Mouse (Mus musculus) embryonic facial prominence, embryonic 10.5 days (tissue): ENCODE measurements around the gene Nudt3. TPM values are rescaled to one million over a fixed set of nuclear protein-coding genes. Genes with fewer than 3 reads are reported as not detected.

Source experiments
- DNase-seq: peaks from one replicate; pipeline ENCODE4 v3.0.0-alpha.2; 2017; ENCODE audit warnings: low spot score
- H3K27ac ChIP-seq: fragments of 300-500 bp; sonication (generic); replicated peaks from 2 replicates; pipeline ENCODE4 v1.5.1; 2016; ENCODE audit warnings: mild to moderate bottlenecking
- H3K27me3 ChIP-seq: fragments of 300-500 bp; sonication (generic); replicated peaks from 2 replicates; pipeline ENCODE4 v1.6.1; 2016; ENCODE audit warnings: low read depth, mild to moderate bottlenecking; ENCODE audit not compliant: poor library complexity, severe bottlenecking
- H3K36me3 ChIP-seq: fragments of 300-500 bp; sonication (generic); replicated peaks from 2 replicates; pipeline ENCODE4 v1.6.1; 2016; ENCODE audit warnings: mild to moderate bottlenecking, moderate library complexity
- H3K4me1 ChIP-seq: fragments of 300-500 bp; sonication (generic); 2 replicates; pipeline ENCODE4 v1.6.1; 2016
- H3K4me3 ChIP-seq: fragments of 300-500 bp; sonication (generic); 2 replicates; pipeline ENCODE4 v1.5.1; 2016; ENCODE audit warnings: mild to moderate bottlenecking, moderate library complexity
- H3K9me3 ChIP-seq: fragments of 300-500 bp; sonication (generic); 2 replicates; pipeline ENCODE4 v1.6.1; 2016; ENCODE audit warnings: mild to moderate bottlenecking
- WGBS: fragments of 180-500 bp; shearing (Covaris S2); methylation state at CpG from one replicate; pipeline ENCODE4 v1.1.7; 2016; 5-methylcytosine and 5-hydroxymethylcytosine counted together
- polyA plus RNA-seq: library from polyadenylated mRNA; unstranded; fragments of >200 nt; fragmentation: Nextera tagmentation; extraction: Ambion mirVana; gene quantifications from 2 replicates; pipeline ENCODE4 v1.2.1, GENCODE M21; 2016

Gene Nudt3
- polyA plus RNA-seq, 1 experiment from 2014 or later = 87.8 TPM

DNA sequence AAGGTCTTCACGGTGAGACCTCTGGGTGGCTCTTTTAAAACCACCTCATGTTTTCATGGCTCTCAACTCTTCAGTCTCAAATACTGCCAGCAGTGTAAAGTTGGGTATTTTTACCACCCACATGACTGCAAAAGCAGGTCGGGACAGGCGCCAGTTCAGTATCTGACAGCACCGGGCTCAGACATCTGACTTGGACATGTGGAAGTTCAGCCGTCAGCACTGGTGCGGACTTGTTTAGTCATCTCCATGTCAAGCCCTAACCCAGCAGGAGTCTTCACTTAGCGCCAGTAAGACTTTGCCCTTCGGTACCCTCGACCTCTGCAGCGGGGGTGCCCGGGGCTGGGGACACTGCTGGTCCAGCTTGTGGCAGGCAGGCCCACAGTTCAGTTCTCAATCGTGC lies 36.0 kb downstream of the Nudt3 start:
- Histone ChIP-seq H3K4me3 (no peak overlapping the region), H3K27me3 (no peaks in the 10 kb centered on the region), H3K9me3 (no peaks in the 10 kb centered on the region), H3K4me1 (peaks cover 43% of the 10 kb centered on the region), H3K27ac (no peak overlapping the region), H3K36me3 (peaks cover 98% of the 10 kb centered on the region)
- no peak for DNase-seq
- WGBS = 79% methylated on average over 12 of the region's 12 CpGs

DNA sequence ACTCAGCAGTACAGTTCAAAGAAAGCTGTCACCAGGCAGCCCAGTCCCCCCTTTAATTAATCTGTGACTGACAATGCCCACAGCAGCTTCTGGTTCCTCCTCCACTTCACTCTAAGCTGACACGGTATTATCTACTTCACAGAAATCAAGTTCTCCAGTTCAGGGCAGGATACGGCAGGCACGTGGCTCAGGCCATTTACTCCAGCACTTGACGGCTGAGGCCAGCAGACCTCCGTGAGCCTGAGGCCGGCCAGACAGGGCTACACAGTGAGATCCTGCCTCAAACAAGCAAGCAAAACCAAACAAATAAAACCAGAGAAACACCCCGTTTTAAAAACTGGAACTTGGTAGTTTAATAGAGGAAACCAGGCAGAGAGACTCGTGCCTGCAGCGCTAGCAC lies 36.6 kb downstream of the Nudt3 start:
- Histone ChIP-seq H3K9me3 (no peaks in the 10 kb centered on the region), H3K27me3 (no peaks in the 10 kb centered on the region), H3K4me3 (no peak overlapping the region), H3K36me3 (peaks cover 99% of the 10 kb centered on the region), H3K4me1 (peaks cover 38% of the 10 kb centered on the region), H3K27ac (no peak overlapping the region)
- DNase-seq = no peak
- 78% methylated on average over 9 of the region's 9 CpGs for WGBS

DNA sequence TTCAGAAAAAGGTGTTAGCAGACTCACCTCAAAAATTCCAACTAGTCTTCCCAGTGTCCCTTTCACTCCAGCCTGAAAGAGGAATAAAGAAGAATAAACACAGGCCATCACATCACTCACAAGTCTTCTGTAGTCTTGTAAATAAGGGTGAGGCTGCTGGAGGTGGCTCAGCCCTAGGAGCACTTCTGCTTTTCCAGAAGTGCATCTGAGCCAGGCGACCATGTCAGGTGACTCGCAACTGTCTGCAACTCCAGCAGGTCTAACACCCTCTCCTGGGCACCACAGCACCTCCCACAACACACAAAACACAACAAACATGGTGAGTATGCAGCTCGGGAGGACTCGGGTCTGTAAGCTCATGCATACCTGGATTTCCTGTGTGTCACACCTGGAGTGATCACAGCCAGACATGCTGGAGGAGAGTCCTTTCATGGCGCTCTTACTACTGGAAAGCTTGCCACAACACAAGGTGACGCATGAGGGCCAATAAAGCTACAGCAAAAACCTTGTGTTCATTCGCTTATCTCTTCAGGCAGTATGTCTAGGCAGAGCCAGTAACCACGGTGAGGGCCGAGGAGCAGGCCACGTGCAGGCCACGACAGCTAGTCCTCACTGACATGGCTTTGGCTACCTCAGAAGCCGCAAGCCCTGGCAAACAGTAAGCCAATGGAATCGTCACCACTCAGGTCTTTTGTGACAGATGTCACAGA lies 40.0 kb downstream of the Nudt3 start:
- H3K9me3 ChIP-seq = no peaks in the 10 kb centered on the region
- H3K4me1 ChIP-seq = peaks cover 17% of the 10 kb centered on the region; the same call in 1 of the 2 replicates
- no peaks in the 10 kb centered on the region for H3K27me3 ChIP-seq
- 94% methylated on average over 13 of the region's 13 CpGs for WGBS
- DNase-seq = no peak
- no peak overlapping the region for H3K27ac ChIP-seq
- H3K4me3 ChIP-seq = no peak overlapping the region
- peaks cover 99% of the 10 kb centered on the region for H3K36me3 ChIP-seq

DNA sequence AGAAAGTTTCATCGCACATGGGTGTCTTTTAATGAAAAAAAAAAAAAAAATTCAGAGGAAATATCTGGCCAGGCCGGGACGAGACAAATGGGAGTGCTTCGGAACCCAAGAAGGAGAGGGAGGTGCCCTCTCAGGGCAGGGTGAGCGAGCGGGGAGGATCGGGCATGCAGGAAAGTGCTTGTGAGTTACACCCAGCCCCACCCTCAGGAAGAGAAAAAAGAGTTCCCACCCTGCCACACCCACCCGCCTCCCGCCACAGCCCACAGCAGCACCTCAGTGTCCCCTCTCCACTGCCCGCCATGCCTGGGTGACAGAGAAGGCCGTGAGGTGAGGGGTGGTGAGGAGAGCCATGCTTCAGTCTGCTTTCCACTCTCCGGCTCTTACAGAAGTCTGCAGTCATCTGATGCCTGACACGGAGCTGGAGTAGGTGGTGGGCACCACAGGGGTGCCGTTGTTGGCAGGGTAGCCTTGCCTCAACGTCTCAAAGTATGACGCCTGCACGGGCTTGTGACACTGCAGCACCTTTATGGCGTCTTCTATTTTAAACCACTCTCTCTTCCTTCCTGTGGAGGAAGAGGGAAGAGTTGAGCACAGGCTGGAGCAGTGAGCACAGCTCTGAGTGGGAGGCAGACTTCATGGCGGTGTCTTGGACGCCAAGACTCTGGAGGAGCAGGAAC lies 42.8 kb downstream of the Nudt3 start:
- Histone ChIP-seq H3K27ac (no peak overlapping the region), H3K4me1 (0 out of 2 replicates have a peak, but pooled peaks cover 4% of the 10 kb centered on the region), H3K9me3 (no peaks in the 10 kb centered on the region), H3K36me3 (peaks cover 99% of the 10 kb centered on the region), H3K4me3 (no peak overlapping the region), H3K27me3 (no peaks in the 10 kb centered on the region)
- no peak for DNase-seq
- 93% methylated on average over 20 of the region's 20 CpGs for WGBS

DNA sequence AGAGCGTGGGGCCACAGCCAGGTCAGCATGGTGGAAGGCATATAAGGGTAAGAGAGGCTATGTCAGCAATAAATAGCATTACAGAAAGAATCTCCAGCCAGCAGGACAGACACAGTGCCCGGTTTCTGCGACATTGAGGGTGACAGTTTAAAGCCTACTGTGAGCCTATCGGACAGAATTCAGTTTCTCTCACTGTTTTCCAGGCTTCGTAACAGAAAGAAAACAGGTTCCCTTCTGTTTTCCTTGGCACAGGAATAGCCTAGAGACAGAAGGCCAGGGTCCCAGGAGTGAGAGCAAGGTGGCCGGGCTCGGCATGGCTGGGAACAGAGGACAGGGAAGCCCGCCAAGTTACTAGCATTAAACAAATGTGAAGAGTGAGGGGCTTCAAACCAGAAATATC lies 43.5 kb downstream of the Nudt3 start:
- H3K4me3 ChIP-seq = no peak overlapping the region
- H3K27ac ChIP-seq = no peak overlapping the region
- 0 out of 2 replicates have a peak, but pooled peaks cover 4% of the 10 kb centered on the region for H3K4me1 ChIP-seq
- H3K27me3 ChIP-seq = no peaks in the 10 kb centered on the region
- 93% methylated on average over 8 of the region's 8 CpGs for WGBS
- H3K36me3 ChIP-seq = peaks cover 99% of the 10 kb centered on the region
- DNase-seq = no peak
- H3K9me3 ChIP-seq = no peaks in the 10 kb centered on the region

DNA sequence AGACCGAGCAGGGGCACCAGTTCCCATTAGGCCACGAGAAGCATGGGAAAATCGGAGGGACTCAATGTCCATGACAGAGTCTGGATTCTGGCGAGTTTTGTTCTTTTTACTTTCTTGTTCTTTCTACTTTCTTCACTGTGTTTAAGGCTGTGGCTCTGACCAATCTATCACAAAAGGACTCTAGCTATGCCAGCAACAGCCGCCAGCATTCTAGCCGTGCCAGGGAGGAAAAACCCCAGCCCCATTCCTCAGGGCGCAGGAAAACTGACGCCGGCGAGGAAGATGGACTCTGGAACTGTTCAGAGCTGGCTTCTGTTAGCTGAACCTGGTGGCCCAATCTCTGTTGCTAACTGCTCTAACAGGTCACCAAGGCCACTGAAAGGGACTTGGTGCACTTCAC lies 44.8 kb downstream of the Nudt3 start:
- 0 out of 2 replicates have a peak, but pooled peaks cover 4% of the 10 kb centered on the region for H3K4me1 ChIP-seq
- H3K27ac ChIP-seq = no peak overlapping the region
- H3K4me3 ChIP-seq = no peak overlapping the region
- WGBS = 95% methylated on average over 10 of the region's 10 CpGs
- peaks cover 96% of the 10 kb centered on the region for H3K36me3 ChIP-seq
- no peak for DNase-seq
- H3K9me3 ChIP-seq = no peaks in the 10 kb centered on the region
- H3K27me3 ChIP-seq = no peaks in the 10 kb centered on the region

DNA sequence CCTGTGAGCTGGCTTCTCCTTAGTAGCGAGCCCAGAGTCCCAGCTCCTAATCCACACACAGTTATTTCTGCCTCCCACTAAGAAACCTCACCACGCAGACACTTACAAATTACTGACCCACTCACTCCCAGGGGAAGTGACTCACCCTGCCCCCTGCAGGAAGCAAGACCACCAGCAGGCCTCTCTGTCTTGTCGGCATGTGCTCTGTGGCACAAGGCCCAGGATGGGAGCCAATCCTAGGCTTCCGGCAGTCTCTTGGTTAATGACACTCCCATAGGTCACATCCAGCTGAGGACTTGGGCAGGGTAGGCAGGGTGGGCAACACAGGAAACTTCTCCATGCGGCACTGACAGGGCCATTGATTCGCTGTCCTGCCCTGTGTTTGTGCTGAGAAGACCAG lies 45.8 kb downstream of the Nudt3 start:
- Histone ChIP-seq H3K4me1 (no peaks in the 10 kb centered on the region), H3K27ac (no peak overlapping the region), H3K4me3 (no peak overlapping the region), H3K36me3 (peaks cover 95% of the 10 kb centered on the region), H3K9me3 (no peaks in the 10 kb centered on the region), H3K27me3 (no peaks in the 10 kb centered on the region)
- DNase-seq = no peak
- WGBS = 80% methylated on average over 6 of the region's 6 CpGs

DNA sequence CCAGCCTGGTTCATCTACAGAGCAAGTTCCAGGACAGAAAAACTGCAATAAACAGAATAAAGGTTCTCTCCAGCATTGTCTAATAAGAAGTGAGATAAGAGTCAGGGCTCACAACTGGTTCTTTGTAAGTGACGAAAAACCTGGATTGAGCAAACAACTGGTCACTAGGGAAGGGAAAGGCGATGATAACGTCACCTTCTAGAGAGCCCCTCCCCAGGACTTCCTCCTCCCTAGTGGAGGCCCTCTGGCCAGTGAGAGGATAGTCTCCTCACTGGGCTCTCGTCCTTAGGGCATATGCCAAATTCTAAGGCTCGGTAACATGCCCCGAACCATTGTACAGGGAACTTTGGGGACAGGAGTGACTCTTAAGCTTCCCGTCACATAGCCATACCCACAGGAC lies 47.2 kb downstream of the Nudt3 start:
- WGBS = 93% methylated on average over 7 of the region's 7 CpGs
- DNase-seq = no peak
- no peak overlapping the region for H3K4me3 ChIP-seq
- no peaks in the 10 kb centered on the region for H3K27me3 ChIP-seq
- H3K27ac ChIP-seq = no peak overlapping the region
- H3K36me3 ChIP-seq = peaks cover 80% of the 10 kb centered on the region
- H3K9me3 ChIP-seq = no peaks in the 10 kb centered on the region
- H3K4me1 ChIP-seq = no peaks in the 10 kb centered on the region

DNA sequence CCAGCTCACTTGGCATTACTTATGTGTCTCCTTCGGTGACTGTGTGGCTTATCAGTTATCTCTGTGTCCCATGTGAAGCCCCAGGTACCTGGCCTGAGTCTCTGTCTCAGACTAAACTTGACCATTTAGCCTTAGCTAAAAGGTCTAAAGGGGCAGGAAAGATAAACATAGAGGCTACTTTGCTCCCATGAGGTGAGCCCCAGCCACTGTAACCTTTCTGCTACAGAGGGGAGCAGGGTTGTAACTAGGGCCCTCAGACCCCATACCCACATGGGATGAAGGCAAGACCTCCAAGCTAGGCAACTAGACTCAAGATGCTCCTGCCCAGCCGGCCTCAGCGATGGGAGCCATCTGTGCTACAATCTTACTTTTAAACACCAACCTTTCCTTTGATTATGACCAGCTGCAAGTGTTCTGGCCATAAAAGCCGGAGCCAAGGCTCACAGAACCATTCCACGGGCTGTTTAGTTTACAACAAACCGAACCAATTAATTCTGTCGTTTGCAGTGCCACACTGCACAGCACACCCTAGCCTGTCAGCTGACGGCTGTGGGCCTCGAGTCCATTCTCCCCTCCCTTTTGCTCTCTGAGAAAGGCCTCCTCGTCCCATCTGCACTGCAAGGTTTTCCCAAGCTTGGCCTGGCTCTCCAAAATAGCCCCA lies 48.0 kb downstream of the Nudt3 start:
- H3K27ac ChIP-seq = no peak overlapping the region
- H3K9me3 ChIP-seq = no peaks in the 10 kb centered on the region
- H3K36me3 ChIP-seq = peaks cover 72% of the 10 kb centered on the region
- no peak for DNase-seq
- H3K4me1 ChIP-seq = no peaks in the 10 kb centered on the region
- no peak overlapping the region for H3K4me3 ChIP-seq
- WGBS = 88% methylated on average over 10 of the region's 10 CpGs
- no peaks in the 10 kb centered on the region for H3K27me3 ChIP-seq

DNA sequence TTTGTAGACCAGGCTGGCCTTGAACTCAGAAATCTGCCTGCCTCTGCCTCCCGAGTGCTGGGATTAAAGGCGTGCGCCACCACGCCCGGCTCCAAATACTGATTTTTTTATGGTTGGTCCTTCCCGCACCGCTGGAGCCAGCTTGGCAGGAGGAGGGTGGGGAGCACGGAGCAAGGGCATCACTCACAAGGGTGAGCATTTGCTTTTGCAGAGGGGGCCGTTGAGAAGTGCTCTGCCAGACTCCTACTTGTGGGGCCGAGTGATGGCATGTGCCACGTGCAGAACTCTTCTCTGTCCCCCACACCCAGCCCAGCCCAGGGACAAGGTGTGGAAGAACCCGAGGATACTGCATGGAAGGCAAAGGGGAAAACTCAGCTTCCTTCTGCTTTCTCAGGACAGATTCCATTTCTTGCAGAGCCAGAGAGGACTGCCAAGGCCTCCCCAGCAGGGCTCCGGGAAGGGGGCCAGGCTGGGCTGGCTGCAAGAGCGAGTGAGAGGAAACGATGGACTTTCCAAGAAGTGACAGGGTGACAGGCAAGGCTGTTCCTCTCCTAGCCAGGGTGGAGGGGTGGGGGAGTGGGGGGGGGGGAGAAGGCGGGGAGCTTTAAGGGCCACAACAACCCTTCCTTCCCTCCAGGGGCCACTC lies 48.7 kb downstream of the Nudt3 start:
- Histone ChIP-seq H3K27ac (no peak overlapping the region), H3K9me3 (no peaks in the 10 kb centered on the region), H3K27me3 (no peaks in the 10 kb centered on the region), H3K4me1 (no peaks in the 10 kb centered on the region), H3K4me3 (no peak overlapping the region), H3K36me3 (peaks cover 66% of the 10 kb centered on the region)
- 92% methylated on average over 16 of the region's 16 CpGs for WGBS
- no peak for DNase-seq

DNA sequence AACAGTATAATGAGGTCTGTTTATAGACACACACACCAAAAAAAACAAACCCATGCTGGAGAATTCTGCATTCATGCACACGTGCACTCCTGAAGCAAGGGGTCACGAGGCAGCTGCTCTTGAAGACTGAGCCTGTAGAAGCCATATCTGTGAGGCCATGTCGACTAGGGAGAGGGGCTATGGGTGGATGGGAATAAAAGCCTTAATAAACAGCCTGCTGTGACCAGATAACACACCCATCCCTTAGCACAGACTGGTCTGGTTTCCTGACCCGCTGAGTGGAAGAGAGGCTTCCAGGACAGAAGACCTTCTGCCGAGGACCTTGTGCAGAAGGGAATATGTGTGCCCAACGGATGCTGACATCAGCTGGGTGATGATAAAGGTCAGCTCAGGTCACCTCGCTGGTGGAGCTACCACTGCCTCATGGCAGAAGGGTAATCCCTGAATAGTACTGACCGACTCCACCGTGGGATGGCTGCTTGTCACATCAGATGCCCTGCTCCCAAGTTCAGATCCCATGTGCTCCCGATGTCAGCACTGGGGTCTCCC lies 49.4 kb downstream of the Nudt3 start:
- H3K27ac ChIP-seq = no peak overlapping the region
- H3K36me3 ChIP-seq = peaks cover 58% of the 10 kb centered on the region
- H3K4me3 ChIP-seq = no peak overlapping the region
- no peaks in the 10 kb centered on the region for H3K27me3 ChIP-seq
- no peak for DNase-seq
- H3K9me3 ChIP-seq = no peaks in the 10 kb centered on the region
- 89% methylated on average over 10 of the region's 10 CpGs for WGBS
- no peaks in the 10 kb centered on the region for H3K4me1 ChIP-seq

DNA sequence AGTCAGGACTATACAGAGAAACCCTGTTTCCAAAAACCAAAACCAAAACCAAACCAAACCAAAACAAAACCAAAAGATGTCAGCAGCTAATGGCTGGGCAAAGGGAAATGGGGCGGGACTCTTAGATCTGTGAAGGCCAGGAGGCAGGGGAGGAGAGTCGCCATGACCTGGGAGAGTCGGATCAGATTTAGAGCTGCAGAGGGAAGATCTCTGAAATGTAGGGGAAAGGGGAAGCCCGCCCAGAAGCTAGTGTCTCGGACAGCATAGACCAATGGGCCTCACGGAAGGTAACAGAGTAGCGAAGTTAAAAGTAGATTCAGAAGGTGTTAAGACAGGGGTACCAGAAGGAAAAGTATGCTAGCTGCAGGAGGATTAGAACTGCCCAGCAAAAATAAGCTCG lies 52.0 kb downstream of the Nudt3 start:
- Histone ChIP-seq H3K27me3 (no peaks in the 10 kb centered on the region; the same call in 1 of the 2 replicates), H3K4me3 (no peak overlapping the region), H3K36me3 (peaks cover 34% of the 10 kb centered on the region), H3K27ac (no peak overlapping the region), H3K9me3 (no peaks in the 10 kb centered on the region), H3K4me1 (peaks cover 8% of the 10 kb centered on the region)
- WGBS = 78% methylated on average over 8 of the region's 8 CpGs
- DNase-seq = no peak
